Mouse (Mus musculus) WW6 (cell line): Measurements from ENCODE around the gene Dnmt1.
A peak's percentile ranks its signal among the peaks of the same experiment; 100 is the strongest.

Experiments used
- DNase-seq: peaks from one replicate; pipeline ENCODE4 v3.0.0-alpha.2; 2013; ENCODE audit warnings: low read depth, low spot score

Gene Dnmt1

DNA sequence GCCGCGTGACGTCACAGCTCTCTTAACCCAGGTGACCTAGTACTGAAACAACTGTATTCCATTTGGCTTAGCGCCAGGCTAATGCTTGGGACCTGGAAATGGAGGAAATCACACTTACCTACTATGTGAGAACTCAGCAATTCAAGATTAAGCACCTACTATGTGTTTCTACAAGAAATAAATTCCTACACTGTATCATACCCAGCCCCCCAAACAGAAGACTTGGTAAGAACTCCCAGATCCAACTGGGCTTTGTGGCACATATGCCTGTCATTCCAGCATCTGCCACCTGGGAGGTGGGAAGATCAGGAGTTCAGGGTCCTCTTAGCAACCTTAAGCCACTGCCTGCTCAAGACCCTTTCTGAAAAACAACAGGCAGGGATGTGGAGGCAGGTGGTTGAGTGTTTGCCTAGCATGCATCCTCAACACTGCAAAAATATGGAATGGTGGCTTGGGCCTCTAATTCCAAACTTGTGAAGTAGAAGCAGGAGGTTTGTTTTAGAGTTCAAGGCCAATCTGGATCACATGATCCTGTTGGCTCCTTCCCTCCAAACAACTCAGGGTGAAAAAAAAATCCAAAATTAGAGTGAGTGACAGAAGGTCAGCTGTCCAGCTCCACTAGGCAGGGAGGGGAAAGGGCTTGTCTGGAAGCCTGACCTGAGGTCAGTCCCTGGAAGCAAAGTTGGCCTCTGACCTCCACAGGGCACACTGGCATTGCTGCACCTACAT, 17.4 kb upstream of the Dnmt1 start:
- DNase-seq: no peak

DNA sequence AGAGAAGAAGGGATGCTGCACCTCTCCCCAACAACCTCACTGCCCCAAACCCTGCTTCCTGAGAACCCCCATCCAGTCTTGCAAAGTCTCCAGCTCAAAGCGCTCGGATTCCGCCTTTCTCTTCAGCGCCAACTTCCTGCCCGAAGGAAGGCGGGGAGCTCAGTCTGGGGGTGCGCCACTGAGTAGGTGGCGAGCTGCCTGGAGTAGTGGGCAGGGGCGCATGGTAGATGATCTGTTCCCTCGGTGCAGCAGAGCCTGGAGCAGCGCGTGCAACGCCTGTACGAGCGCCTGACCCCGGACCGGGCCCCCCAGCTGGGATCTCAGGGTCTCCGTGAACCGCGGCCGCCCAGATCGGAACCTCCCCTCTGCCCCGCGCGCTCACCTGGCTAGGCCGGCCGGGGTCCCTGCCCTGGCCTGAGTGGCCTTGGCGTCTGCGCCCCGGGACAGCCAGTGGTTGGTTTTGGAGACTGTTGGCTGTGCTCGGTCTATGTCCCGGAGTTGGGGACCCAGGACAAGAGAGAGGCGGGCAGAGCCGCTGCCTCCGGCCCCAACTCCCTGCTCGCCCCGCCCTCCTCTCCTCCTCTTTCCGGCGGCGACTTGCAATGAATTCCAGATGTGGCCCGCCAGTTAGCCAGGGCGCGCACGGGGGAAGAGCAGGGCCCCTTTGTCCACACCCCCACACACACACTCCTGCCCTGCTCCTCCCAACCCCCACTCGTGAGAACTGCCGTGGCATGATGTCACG, 16.7 kb upstream of the Dnmt1 start, which contains the start of gene S1pr2:
Gene S1pr2 (minus strand): TSS at position 566 of the 745 bp plus-strand sequence.
- peak; percentile 74 for DNase-seq

DNA sequence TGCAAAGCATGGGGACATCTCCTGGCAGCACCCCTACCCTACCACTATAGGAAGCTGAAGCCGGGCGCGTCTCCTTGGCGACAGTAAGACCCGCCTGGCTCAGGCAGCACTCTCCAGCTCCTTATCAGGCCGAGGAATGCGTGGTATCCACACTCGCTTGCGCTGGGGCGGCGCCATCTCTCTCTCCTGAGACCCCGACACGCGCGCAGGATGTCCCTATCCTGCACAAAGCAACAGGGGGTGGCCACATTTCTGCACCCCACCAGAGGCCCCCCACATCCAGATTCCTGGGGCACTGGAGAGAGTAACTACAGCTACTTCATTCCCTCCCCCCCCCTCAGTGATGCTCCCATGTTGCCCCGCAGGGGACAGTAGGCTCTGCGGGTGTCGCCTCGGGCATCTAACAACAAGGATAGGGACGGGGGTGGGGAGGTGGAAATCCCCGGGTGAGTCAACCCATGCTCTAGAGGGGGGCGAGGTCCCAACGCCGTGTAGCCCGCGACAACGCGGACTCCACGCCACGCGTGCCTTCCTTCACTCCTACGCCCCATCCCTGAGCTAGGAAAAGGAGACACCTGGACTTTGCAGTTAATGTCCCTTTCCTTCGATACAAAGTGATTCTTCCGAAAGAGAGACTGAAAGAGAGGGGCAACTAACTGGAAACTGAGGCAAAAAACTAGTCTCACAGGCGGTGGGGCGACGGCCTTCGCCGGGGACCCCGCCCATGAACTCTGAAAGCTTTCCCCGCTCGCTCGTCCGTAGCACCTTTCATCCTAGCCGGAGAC, 15.9 kb upstream of the Dnmt1 start:
- DNase-seq: no peak

DNA sequence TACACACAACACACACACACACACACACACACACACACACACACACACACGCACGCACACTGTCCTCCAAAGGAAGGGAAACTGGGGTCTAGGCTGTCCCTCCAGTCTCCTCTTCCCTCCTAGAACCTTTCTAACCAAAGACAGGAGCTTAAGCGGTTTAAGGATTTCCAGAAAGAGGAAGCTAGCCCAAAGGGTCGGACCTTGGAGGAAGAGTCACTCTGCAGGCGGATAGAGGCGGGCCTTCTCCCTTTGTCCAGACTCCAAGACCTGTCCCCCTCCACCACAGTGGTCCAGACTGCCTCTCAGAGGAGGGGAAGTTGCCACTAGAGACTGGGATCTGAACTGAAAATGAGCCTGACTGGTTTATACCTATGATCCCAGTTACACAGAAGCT, 14.0 kb upstream of the Dnmt1 start:
- DNase-seq: no peak

DNA sequence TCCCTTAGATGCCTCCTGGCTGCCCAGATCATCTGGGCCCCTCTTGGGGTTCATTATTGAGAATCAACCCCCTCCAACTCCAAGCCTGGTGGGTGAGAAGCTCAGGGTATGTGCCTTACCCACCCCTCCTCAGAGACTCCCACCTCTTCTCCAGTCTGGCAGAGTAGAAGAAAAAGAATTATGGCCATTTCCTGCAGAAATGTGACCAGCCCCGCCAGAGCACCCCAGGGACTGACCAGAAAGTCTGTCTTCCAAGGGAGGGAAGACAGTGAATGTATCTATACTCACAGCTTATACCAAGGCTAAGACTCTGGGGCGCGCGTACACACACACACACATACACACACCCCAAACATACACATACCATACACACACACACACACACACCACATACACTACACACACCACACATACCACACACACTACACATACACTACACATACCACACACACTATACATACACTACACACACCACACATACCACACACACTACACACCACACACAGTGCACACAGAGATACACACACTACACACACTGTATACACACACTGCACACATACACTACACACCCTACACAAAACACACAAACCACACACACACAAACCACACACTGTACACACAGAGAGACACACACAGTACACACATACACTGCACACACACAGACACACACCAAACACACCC, 13.5 kb upstream of the Dnmt1 start:
- no peak for DNase-seq

DNA sequence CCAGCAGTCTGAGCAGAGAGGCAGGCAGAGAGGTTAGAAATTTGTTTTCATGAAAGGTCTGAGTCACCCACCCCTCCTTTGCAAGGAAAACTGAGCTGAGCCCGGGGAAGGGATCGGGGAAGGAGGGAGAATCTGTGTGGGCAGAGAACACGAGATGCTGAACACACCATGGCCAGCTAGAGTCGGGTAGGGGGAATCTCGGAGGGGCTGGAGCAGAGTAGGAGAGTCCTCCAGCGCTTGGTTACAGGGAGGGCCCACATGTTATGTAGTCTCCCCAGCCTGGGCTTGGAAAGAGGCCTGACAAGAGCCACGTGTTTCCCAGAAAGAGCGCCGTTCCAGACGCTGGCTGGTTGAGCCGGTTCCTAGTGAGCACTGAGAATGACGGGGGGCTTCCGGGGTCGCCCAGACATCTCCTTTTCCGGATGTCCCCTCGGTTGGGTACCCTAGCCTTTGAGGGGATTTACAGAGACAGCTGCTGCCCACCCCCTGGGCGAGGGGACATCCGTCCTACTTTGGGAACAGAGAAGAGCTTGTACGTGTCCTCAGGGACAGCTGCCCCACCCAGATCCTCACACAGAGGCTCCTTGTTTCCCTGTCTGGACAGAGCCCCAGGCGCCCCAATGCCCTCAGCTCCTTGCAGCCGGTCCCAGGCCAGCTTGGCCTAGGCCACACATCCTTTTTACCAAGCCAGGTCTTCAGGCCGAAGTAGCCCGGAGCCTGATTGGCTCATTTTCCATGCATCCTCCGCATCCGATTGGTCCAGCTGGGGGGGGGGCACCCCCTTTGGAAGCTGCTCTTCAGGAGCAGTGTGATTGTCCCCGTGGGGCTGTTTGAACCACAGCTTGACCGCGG, 12.7 kb upstream of the Dnmt1 start:
- DNase-seq: no peak

DNA sequence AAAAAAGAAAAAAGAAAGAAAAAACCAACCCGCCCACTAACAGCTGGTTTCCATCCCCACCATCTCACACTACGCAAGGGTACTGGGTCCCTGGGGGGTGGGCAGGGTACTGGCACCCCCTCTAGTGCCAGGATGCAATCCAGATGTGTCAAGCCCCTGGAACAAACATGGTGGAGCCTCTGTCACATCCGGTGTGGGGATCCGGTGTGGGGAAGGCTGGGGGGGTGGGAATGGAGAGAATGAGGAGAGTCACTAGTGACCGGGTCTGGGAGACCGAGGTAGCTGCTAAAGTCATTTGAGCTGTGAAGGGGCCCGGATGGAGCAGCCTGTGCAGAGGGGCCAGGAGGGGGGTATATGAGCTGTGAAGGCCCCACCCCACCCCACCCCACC, 12.1 kb upstream of the Dnmt1 start:
- DNase-seq: no peak

DNA sequence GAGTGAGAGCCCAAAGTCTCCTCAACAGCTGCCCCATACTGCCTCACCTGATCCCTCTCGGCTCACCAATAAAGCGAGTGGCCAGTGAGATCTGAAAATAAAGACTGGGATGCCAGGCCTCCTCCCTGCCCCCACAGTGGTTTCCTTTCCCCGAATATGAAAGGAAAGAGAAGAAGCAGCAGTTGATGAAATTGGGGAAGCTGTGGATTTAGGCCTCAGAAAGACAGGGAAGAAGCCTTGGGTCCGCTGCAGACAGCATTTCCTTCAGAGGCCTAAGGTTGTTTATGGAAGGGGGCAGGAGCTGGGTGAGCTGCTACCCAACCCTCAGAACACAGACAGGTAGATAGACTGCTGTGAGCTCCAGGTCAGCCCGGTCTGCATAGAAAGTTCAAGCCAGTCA, 7.1 kb upstream of the Dnmt1 start:
- no peak for DNase-seq

DNA sequence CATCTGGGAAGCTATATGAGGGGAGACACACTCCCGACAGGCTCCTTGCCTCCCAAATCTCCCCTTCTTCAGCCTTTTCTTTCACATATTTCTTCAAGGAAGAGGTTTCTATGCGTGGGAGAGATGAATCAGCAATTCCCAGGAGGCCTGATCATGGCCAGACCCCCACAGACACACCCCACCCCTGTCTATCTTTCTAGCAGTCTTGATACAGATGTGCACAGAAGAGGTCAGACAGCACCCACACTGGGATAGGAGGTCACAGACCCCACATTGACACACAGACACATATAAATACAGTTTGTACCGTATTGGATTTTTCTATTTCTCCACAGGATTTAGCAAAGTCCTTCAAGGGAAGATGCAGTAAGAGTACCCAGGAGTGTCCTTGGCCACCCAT, 6.3 kb upstream of the Dnmt1 start:
- DNase-seq: no peak

DNA sequence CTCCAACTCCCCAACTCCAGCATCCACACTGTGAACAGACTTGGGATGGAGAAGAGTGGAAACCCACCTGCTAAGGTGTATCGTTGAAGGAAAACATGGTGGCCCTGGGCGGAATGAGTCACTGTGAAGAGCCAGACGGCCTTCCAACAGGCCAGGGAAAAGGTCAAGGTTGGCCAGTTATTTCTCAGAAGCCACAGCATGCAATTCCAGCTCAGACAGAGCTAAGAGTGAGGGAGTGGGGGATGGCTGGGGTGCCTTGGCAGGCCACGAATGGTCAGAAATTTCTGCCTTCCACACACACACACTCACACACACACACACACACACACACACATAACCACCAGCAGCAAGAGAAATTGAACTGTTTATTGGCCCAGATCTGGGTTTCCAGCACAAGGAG, 5.9 kb upstream of the Dnmt1 start:
- DNase-seq: no peak

DNA sequence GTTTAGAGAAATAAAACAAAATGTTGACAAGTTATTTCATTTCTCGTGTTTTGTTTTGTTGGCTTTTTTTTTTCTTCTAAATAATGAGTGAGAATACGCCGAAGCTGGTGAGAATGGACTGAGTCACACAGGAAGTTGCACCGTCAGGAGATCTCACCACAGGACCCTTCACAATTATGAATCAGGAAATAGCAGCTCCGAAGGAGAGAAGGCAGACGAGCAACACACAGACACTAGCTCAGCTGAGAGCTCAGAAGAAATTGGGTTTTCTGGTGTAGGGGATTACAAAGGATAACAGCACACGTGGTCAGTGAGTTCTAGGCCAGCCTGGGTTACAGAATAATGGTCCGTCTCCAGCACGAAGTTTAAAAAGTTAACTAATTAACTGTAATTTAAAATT, 1.9 kb upstream of the Dnmt1 start:
- no peak for DNase-seq

DNA sequence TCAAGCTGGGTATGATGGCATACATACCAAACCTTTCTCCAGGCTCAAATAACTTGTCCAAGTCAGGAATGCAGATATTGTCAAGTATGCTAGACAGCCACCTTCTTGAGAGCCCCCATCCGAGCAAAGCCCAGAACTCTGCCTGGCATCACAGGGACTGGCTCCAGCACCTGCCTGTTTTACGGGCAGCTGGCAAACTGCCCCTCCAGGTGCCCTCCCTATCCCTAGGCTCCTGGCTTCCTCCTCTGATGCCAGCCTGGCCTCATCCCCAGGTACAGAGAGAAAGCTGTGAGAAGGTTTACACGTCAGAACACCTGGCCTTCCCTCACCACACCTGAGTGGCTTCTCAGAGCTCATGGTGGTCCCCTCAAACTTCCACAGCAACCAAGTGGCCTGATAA, 2.7 kb downstream of the Dnmt1 start:
- no peak for DNase-seq

DNA sequence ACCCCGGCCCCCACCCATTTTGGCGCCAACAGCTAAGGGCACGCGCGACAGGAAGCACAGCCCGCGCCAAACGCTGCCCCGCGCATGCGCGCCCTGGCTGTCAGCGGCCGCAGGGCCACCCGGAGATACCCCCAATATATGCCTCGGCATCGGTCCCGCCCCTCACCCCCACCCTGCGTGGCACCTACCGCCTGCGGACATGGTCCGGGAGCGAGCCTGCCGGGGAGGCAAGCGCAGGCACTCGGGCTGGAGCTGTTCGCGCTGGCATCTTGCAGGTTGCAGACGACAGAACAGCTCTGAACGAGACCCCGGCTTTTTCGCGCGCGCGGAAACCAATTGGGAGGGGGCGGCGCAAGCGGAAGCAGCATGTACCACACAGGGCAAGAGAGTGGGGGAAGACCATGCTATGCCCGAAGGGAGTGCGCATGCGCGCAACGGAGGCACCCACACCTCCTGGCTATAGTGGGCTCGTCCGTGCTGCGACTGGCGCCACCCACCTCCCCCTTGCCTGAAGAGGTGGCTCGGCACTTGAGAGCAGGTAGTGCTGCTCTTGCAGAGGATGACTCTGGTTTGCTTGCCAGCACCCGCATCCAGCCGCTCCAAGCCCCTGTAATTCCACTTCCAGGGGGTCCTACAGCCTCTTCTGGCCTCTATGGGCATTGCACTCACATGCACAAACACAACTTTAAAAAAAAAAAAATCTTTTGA, 7.0 kb downstream of the Dnmt1 start:
- peak; percentile 91 for DNase-seq

DNA sequence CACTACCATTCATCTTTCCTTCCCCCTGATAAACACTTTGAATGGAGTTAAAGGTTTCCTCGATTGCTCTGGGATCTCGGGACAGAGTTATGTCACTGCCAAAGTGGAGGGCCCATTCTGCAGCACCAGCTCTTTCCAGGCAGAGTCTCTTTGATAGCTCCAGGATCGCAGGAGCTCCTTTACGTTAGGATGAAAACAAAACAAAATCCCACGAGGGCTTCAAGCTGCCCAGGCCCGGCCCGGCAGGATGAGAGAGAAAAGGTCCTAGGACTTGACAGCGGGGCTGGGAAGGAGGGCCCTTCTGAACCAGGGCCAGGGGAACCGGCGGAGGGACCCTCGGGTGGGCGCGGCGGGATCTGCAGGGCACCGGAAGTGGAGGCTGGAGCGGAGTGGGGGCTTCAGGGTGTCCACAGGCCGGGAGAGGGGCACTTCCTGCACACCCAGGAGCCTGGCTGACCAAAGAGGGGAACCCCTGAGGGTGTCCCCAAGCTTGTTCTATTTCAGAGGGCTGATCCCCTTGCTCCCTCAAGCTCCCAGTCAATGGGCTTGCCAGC, 7.6 kb downstream of the Dnmt1 start:
- no peak for DNase-seq

DNA sequence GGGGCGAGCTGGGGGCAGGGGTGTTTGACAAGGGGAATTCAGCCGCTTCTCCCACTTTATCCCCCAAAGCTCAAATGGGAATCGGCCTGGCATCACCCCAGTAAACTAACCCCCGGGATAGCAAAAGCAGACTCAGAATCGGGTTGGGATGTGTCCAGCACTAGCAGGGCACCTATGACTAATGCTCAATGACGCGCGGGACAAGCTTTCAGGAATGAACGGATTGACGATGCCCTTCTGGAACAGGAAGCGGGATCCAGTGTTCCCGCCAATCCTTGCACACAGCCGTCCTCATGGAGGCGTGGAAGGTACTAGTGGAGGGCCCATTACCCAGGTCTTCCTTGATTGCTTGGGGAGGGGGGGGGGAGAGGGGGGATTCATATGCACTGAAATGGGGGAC, 8.2 kb downstream of the Dnmt1 start:
- no peak for DNase-seq

DNA sequence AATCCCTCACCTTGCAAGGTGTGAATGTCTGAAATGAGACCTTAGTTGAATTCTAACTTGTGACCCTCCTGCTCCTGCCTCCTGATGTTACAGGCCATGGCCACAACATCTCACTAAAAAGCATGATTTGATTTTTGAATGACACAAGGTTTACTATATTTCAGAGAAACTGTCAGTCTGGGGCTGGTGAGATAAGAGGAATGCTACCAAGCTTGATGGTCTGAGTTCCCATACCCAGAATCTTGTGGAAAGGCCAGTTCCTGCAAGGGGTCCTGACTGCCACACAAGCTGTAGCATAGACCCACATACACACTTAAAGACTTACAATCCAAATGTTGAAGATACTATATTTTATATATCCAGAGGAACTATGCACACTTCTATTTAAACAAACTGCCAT, 9.3 kb downstream of the Dnmt1 start:
- no peak for DNase-seq

DNA sequence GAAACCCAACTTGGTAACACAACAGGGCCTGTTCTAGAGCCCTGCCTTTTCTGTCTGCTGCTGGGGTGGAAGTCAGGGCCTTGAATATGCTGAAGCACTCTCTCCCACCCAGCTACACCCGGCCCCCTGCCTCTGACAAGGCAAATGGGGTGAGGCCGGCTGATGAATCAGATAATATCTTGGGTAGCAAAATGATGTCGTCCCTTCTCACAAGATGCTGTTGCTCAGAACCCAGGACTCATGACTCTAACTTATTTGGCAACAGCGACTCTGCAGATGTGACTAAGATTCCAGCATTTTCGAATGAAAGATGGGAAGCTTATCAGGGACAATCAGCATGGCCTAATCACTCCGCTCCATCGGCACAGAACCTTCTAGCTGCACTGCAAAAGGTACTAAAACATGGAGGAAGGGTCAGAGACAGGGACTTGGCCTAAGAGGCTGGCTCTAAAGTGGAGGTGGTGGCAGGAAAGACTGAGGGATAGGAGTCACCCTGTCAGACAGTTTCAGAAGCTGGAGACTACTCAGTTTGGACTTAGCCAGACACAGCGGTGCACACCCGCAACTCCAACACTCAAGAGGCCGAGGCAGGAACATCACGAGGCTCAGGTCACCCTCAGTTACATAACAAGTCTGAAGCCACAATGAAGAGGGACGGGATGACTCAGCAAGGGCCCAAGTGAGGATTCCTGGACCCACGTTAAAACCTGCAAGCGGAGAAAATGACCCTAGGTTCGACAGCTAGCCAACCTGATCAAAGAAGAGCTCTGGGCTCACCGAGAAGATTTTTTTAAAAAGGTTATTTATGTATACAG, 13.4 kb downstream of the Dnmt1 start:
- no peak for DNase-seq

DNA sequence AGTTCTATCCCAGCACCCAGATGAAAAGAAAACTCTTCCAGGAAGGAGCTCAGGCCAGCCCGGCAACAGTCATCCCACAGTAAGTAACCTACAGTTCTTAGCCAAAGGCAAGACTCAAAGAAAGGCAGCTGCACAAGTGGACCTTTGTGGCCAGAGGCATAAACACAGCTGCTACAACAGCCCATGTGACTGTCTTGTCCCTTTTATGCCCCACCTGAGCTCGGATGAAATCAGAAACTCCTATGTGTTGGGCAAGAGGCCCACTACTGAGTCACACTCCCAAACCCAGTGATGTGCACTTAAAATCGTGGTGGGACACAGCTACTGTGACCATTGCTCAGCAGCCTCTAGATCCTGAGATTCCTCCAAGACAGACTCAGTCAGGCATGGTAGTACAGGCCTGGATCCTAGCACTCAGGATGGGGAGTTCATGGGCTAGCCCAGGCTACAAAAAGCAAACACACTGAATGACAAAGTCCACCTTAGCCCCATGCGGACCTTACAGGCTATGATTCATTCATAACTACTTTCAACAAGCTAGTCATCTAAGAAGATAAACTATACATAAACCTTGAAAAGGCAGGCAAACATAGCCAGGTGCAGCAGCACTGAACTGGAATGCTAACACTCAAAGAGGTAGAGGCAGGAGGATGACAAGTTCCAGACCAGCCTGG, 14.9 kb downstream of the Dnmt1 start:
- no peak for DNase-seq

DNA sequence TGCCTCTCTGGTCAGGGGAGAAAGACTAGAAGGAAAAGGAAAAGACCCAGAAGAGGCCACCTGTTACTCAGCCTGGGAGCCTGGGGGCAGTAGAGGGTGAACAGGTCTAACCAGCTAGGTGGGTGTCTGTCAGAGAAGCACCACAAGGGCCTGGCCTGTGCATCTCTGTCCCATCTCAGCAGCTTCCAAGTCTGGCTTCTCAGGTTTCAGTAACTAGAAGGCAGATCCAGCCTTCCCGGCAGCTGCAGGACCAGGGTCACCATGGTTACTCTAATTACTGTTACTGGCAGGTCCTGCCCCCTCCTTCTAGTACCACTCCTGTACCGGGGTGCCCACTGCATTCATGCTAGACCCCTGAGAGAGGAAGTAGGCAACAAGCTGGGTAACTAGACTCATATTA, 15.8 kb downstream of the Dnmt1 start:
- DNase-seq: no peak
